Mouse (Mus musculus): ENCODE results near the gene Rtp3. TPM values are rescaled to one million over a fixed set of nuclear protein-coding genes. Genes with fewer than 3 reads are reported as not detected.
A peak's percentile ranks its signal among the peaks of the same experiment; 100 is the strongest.

Rtp3 gene
- polyA plus RNA-seq, 1 experiment from 2014 or later: 6.7 TPM

DNA sequence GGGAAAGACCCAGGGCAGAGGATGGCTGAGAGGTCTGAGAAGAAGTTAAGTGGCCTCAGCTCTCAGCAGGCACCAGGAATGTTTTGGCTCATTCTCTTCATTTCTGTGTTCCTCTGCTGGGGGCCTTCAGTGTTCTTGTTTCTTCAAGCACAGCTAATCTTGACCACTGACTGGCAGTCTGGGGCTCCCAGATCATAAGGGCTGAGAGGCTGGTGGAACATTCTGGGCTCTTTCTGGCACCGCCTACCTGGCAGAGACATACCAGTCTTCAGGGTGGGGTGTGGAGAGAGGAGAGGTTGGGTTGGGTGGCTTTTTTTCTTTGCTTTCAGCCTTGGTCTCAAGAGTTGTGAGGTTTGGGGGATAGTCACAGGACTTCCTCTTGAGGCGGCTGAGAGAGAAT lies 8.7 kb upstream of the Rtp3 start:
- no peak overlapping the region for H3K27ac ChIP-seq
- no peaks in the 10 kb centered on the region for H3K36me3 ChIP-seq
- no peaks in the 10 kb centered on the region for H3K27me3 ChIP-seq (replicated peaks)
- ATAC-seq: no peak
- no peak overlapping the region for H3K4me2 ChIP-seq
- 72% methylated on average over 2 of the region's 2 CpGs for WGBS (ENCODE audit: insufficient replicate concordance)
- no peak overlapping the region for H3K4me3 ChIP-seq
- no peaks in the 10 kb centered on the region for H3K9me3 ChIP-seq (replicated peaks)
- peaks cover 13% of the 10 kb centered on the region for H3K4me1 ChIP-seq
- no peak overlapping the region for H3K9ac ChIP-seq

DNA sequence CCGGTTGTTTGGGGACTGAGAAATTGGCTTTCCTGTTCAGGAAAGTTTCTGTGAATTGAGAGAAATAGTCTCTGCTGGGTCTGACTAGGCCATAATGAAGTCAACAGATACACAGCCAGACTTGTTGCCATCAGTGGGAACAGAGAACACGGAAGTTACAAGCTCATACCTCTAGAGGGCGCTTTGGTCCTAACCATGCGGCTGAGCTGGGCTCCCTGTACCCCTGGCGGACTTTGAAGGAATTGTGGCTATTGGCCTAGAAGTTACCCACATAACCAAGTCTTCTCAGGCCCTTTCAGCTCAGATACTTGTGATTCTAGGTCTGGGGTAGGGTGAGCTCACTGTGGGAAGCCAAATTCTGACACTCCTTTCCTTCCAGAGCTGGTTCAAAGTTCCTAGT lies 6.9 kb upstream of the Rtp3 start:
- Histone ChIP-seq H3K9me3 (replicated peaks) (no peaks in the 10 kb centered on the region), H3K27ac (no peak overlapping the region), H3K27me3 (replicated peaks) (no peaks in the 10 kb centered on the region), H3K36me3 (no peaks in the 10 kb centered on the region), H3K4me3 (no peak overlapping the region), H3K4me1 (peaks cover 17% of the 10 kb centered on the region), H3K4me2 (no peak overlapping the region), H3K9ac (no peak overlapping the region)
- WGBS (ENCODE audit: insufficient replicate concordance): 3% methylated on average over 5 of the region's 5 CpGs
- peak; percentile 35; the same call in 1 of the 2 replicates for ATAC-seq

DNA sequence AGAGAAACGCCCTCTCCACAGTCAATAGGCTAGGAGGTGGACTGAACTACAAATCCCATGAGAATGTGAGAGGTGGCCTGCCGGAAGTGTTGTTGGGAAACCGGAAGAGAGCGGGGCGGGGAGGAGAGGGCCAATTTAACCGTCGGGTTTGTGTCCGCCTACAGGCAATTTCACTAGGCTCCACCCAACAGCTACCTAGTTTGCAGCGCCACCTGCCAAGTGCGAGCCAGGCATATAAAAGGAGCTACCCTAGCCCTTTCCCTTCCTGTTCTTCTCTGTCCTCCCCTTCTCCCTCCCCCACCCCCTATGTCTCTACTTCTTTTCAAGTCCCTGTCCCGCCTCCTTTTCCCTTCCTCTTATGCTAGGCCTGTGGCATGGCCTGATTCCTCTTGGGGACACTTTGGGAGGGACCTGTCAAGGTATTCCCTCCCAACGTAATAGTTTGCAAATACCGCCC lies 4.4 kb upstream of the Rtp3 start:
- WGBS (ENCODE audit: insufficient replicate concordance): 14% methylated on average over 13 of the region's 13 CpGs
- ATAC-seq: peak; percentile 80

DNA sequence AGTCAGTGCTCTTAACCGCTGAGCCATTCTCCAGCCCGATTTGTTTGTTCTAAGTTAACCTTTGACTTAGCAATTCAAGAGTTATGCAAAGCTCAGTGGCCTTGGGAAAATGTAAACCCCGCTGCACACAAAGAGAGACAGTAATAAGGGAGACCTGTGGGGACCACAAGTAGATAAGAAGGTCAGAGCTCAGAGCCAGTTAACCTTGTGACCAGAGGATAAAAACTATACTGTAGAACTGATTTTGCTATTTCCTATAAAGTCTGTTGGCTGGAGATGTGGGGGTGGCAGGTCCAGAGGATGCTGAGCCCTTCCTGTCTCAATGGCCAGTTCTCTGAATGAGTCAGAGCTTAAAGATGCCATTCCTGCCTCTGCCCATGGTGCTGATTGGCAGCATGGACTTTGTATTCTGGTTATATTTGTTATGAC lies 2.9 kb upstream of the Rtp3 start:
- H3K9ac ChIP-seq: no peak overlapping the region
- no peak overlapping the region for H3K4me3 ChIP-seq
- no peak overlapping the region for H3K4me2 ChIP-seq
- H3K36me3 ChIP-seq: no peaks in the 10 kb centered on the region
- peak overlapping the region; percentile 69 for H3K27ac ChIP-seq
- H3K27me3 ChIP-seq (replicated peaks): no peaks in the 10 kb centered on the region; the same call in 1 of the 2 replicates
- H3K4me1 ChIP-seq: peaks cover 14% of the 10 kb centered on the region
- peak; percentile 45 for ATAC-seq
- H3K9me3 ChIP-seq (replicated peaks): no peaks in the 10 kb centered on the region
- 37% methylated on average over 3 of the region's 3 CpGs for WGBS (ENCODE audit: insufficient replicate concordance)

More for the DNA sequence above, 4.4 kb upstream of the Rtp3 start:
- Histone ChIP-seq H3K9me3 (replicated peaks) (no peaks in the 10 kb centered on the region), H3K4me2 (peak overlapping the region; percentile 65), H3K4me1 (peaks cover 17% of the 10 kb centered on the region), H3K27me3 (replicated peaks) (no peaks in the 10 kb centered on the region; the same call in 1 of the 2 replicates), H3K27ac (peak overlapping the region; percentile 36; the same call in 1 of the 2 replicates), H3K9ac (no peak overlapping the region), H3K4me3 (peak overlapping the region; percentile 46), H3K36me3 (no peaks in the 10 kb centered on the region)

DNA sequence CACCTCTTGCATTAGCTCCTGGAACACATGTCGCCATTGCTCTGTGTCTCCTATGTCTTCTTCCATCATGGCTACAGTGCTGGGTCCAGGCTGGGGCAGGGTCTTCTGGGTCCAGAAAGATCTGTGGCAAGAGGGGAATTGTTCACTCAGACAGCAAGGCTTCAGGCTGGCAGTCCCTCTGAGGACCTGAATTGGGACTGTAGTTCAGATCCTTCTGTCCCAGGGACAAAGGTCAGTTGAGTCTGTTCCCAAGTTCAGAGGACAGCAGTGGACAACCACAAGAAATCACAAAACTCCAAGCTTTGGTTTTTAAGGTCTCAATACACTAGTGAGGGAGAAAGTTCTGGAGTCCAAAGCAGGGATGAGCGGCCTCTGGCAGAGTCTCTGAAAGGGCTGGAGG lies 840 bp downstream of the Rtp3 start:
- Histone ChIP-seq H3K9ac (peak overlapping the region; percentile 5; the same call in 1 of the 2 replicates), H3K4me2 (peak overlapping the region; percentile 36), H3K9me3 (replicated peaks) (no peaks in the 10 kb centered on the region), H3K4me3 (peak overlapping the region; percentile 27), H3K27me3 (replicated peaks) (no peaks in the 10 kb centered on the region; the same call in 1 of the 2 replicates), H3K27ac (peak overlapping the region; percentile 64), H3K4me1 (peaks cover 9% of the 10 kb centered on the region), H3K36me3 (peaks cover 4% of the 10 kb centered on the region)
- WGBS (ENCODE audit: insufficient replicate concordance): 66% methylated on average over 2 of the region's 2 CpGs
- no peak for ATAC-seq

DNA sequence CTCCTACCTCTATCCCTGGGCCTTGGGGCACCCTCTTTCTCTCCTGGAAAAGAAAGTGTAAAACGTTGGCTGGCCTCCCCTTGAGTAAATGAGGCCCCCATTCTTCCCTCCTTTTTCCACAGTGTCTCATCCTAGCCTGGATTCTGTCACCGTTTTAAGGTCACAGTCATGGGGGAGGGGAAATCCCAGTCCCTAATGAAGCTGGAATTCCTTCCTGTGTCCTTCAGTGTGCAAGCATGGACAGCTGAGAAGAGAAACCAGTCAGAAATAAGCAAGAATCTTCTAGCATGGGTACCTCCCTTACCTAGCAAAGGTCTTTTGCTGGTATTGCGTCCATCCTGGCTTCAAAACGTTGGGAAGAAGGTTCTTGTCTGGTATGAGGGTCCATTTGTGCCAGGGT lies 1.2 kb downstream of the Rtp3 start:
- no peaks in the 10 kb centered on the region for H3K9me3 ChIP-seq (replicated peaks)
- H3K9ac ChIP-seq: 0 out of 2 replicates have a peak overlapping the region, but pooled peaks have one; percentile 5
- H3K36me3 ChIP-seq: peaks cover 4% of the 10 kb centered on the region
- no peak for ATAC-seq
- H3K4me3 ChIP-seq: peak overlapping the region; percentile 27
- 35% methylated on average over 4 of the region's 4 CpGs for WGBS (ENCODE audit: insufficient replicate concordance)
- H3K4me1 ChIP-seq: peaks cover 5% of the 10 kb centered on the region
- H3K4me2 ChIP-seq: peak overlapping the region; percentile 36
- peak overlapping the region; percentile 64 for H3K27ac ChIP-seq
- no peaks in the 10 kb centered on the region; the same call in 1 of the 2 replicates for H3K27me3 ChIP-seq (replicated peaks)

DNA sequence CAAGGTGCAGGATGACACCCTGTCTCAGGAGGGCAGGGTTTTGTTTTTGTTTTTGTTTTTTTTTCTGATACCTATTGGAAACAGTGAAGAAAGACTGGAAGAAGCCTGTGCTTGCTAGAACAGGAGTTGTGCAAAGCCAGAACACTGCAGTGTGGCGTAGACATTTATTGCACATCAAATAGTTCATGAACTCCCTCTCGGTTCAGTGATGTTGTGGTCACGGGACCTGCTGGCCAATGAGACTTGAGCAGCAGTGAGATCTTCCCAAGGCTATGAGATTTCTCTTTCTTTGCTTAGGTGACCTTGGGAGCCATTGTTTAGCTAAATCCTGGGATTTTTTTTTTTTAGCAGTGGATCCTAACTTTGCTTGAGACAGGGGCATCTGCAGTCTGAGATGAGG lies 2.3 kb downstream of the Rtp3 start:
- Histone ChIP-seq H3K27me3 (replicated peaks) (no peaks in the 10 kb centered on the region; the same call in 1 of the 2 replicates), H3K4me1 (no peaks in the 10 kb centered on the region), H3K36me3 (peaks cover 4% of the 10 kb centered on the region), H3K4me2 (peak overlapping the region; percentile 36), H3K27ac (peak overlapping the region; percentile 11; the same call in 1 of the 2 replicates), H3K9me3 (replicated peaks) (no peaks in the 10 kb centered on the region), H3K9ac (no peak overlapping the region), H3K4me3 (no peak overlapping the region)
- ATAC-seq: no peak
- 51% methylated on average over 3 of the region's 3 CpGs for WGBS (ENCODE audit: insufficient replicate concordance)

DNA sequence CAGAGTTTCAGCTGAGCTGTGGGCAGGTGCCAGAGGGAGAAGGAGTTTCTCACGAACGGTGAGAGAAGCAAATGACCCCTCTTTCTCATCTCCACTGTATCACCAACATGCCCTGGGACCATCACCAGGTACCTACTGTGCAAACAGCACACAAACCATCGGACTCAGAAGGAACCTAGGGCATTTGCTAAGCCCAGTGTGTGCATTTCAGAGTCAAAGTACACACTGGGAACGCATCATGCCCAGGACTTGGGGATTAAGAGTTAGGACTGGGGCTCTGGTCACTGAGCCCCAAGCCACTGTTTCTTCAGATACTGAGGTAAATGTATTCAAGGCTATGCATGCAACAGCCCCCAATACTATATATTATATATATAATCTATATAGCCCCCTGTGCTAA lies 3.1 kb downstream of the Rtp3 start:
- no peaks in the 10 kb centered on the region for H3K9me3 ChIP-seq (replicated peaks)
- H3K4me3 ChIP-seq: no peak overlapping the region
- peak overlapping the region; percentile 36 for H3K4me2 ChIP-seq

DNA sequence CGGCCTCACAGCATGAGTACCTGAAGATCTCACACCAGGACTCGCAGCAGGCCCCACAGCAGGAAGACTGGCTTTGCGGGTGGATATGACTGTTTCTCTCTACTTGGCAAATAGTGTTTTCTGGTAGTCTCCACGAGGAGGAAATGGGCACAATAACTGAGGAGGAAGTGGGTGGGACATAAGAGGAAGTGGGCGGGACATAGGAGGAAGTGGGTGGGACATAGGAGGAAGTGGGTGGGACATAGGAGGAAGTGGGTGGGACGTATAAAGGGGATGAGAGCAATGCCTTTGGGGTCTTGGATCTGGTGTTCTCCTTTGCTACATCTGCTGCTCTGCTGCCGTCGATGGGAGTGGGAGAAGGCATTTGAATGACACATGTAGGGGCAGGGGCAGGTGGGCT lies 4.4 kb downstream of the Rtp3 start:
- WGBS (ENCODE audit: insufficient replicate concordance): 72% methylated on average over 8 of the region's 8 CpGs
- H3K4me2 ChIP-seq: no peak overlapping the region
- no peak overlapping the region for H3K4me3 ChIP-seq
- no peaks in the 10 kb centered on the region for H3K27me3 ChIP-seq (replicated peaks)
- no peak overlapping the region for H3K9ac ChIP-seq
- H3K4me1 ChIP-seq: no peaks in the 10 kb centered on the region
- H3K9me3 ChIP-seq (replicated peaks): no peaks in the 10 kb centered on the region
- ATAC-seq: no peak
- peaks cover 4% of the 10 kb centered on the region for H3K36me3 ChIP-seq
- no peak overlapping the region for H3K27ac ChIP-seq

More for the DNA sequence above, 3.1 kb downstream of the Rtp3 start:
- Histone ChIP-seq H3K9ac (no peak overlapping the region), H3K27ac (peak overlapping the region; percentile 58), H3K27me3 (replicated peaks) (no peaks in the 10 kb centered on the region; the same call in 1 of the 2 replicates), H3K36me3 (peaks cover 4% of the 10 kb centered on the region), H3K4me1 (no peaks in the 10 kb centered on the region)
- ATAC-seq: no peak
- 70% methylated on average over 4 of the region's 4 CpGs for WGBS (ENCODE audit: insufficient replicate concordance)

DNA sequence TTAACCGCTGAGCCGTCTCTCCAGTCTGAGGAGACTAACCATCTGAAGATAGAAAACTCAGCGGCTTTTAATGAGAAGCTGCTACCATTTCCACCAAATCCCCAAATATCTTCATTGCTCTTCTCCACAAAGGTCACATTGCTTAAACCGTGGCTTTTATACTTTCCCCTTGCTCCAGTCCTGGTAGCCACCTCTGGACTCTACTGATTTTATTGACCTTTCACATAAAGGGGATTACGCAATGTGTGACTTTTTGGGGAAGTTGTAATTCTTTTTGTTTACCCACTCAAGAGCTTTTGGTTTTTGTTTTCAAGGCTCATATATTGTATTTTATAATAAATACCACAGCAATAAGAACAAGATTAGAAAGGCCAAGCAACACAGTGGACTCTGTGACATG lies 4.8 kb downstream of the Rtp3 start:
- Histone ChIP-seq H3K4me1 (no peaks in the 10 kb centered on the region), H3K4me3 (no peak overlapping the region), H3K36me3 (peaks cover 4% of the 10 kb centered on the region), H3K27ac (no peak overlapping the region), H3K9me3 (replicated peaks) (no peaks in the 10 kb centered on the region), H3K4me2 (no peak overlapping the region), H3K27me3 (replicated peaks) (no peaks in the 10 kb centered on the region), H3K9ac (no peak overlapping the region)
- 87% methylated on average over 5 of the region's 5 CpGs for WGBS (ENCODE audit: insufficient replicate concordance)
- ATAC-seq: no peak

DNA sequence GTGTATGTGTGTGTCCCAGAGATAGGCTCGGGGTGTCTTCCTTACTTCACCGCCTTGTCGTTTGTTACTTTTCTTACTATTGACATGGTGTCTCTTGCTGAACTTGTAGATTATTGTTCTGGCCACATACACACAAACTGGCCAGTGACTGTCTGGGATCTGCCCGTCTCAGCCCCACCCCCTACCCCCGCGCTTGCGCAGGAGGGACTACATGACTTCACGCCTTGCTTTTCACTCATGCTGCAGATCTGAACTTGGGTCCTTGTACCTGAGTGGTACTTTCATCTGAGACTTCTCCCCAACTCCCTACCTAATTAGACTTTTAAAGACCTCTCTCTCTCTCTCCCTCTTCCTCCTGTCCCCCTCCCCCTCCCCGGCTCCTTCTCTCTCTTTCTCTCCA lies 6.3 kb downstream of the Rtp3 start:
- ATAC-seq: no peak
- Histone ChIP-seq H3K27me3 (replicated peaks) (no peaks in the 10 kb centered on the region), H3K4me2 (no peak overlapping the region), H3K36me3 (peaks cover 4% of the 10 kb centered on the region), H3K27ac (no peak overlapping the region), H3K9ac (no peak overlapping the region), H3K9me3 (replicated peaks) (no peaks in the 10 kb centered on the region), H3K4me3 (no peak overlapping the region), H3K4me1 (no peaks in the 10 kb centered on the region)
- WGBS (ENCODE audit: insufficient replicate concordance): 85% methylated on average over 9 of the region's 9 CpGs

DNA sequence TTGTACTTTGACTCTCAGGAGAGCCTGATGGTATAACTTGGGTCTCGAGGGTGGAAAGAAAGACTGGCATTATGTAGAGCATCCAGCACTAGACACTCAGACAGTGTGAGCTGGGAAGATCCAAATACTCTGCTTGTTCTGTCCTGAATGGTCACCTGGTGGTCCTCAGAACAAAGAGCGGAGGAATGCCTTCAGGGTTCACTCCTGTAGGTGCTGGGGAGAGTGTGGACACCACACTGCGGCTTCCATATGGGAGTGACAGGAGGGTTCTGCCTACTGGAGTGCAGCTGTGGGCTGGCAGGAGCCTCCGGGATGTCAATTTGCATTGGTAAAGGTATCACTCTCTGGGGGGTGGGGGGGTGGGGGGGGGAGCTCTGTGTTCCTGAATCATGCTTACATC lies 8.0 kb downstream of the Rtp3 start:
- Histone ChIP-seq H3K36me3 (peaks cover 4% of the 10 kb centered on the region), H3K4me3 (no peak overlapping the region), H3K27ac (no peak overlapping the region), H3K4me1 (no peaks in the 10 kb centered on the region), H3K9me3 (replicated peaks) (no peaks in the 10 kb centered on the region), H3K9ac (no peak overlapping the region), H3K4me2 (no peak overlapping the region), H3K27me3 (replicated peaks) (no peaks in the 10 kb centered on the region)
- WGBS (ENCODE audit: insufficient replicate concordance): 65% methylated on average over 4 of the region's 4 CpGs
- ATAC-seq: no peak

DNA sequence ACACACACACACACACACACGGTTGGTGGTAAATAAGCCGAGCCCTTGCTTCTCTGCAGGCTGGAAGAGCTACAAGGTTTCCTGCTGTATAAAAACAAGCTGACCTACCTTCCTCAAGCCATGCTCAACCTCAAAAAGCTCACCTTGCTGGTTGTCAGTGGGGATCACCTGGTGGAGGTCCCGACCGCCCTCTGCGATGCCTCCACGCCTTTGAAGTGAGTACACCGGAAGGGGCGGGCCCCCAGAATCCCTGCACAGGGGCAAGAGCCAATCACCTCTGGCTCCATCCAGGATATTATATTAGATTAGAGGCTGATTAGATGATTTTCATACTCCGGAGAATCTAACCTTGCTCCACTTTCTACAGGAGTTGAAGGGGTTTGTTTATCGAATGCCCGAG lies 11.0 kb downstream of the Rtp3 start:
- no peaks in the 10 kb centered on the region for H3K27me3 ChIP-seq (replicated peaks)
- 84% methylated on average over 11 of the region's 11 CpGs for WGBS (ENCODE audit: insufficient replicate concordance)
- no peaks in the 10 kb centered on the region for H3K36me3 ChIP-seq
- no peak overlapping the region for H3K4me3 ChIP-seq
- no peak overlapping the region for H3K4me2 ChIP-seq
- H3K4me1 ChIP-seq: no peaks in the 10 kb centered on the region
- ATAC-seq: no peak
- no peak overlapping the region for H3K9ac ChIP-seq
- no peaks in the 10 kb centered on the region for H3K9me3 ChIP-seq (replicated peaks)
- H3K27ac ChIP-seq: no peak overlapping the region
